Mouse (Mus musculus): Measurements from ENCODE around the gene Cmtm8.

- TF ChIP-seq TCF3 (IDR thresholded peaks at IDR 0.05; ENCODE audit: insufficient read length, low read depth) (no peak), POLR2A (IDR thresholded peaks at IDR 0.05; ENCODE audit: insufficient read length, low read depth) (no peak), POLR2AphosphoS2 (IDR thresholded peaks at IDR 0.05; ENCODE audit: insufficient read length, low read depth) (no peak), MAX (IDR thresholded peaks at IDR 0.05; ENCODE audit: low read depth) (no peak), CEBPB (IDR thresholded peaks at IDR 0.05; ENCODE audit: insufficient read depth, poor library complexity, severe bottlenecking) (no peak), USF1 (IDR thresholded peaks at IDR 0.05; ENCODE audit: low read depth) (no peak), E2F4 (IDR thresholded peaks at IDR 0.05; ENCODE audit: insufficient read depth) (no peak), TCF12 (IDR thresholded peaks at IDR 0.05; ENCODE audit: insufficient read depth, poor library complexity, severe bottlenecking) (no peak), MYOG (IDR thresholded peaks at IDR 0.05; ENCODE audit: control insufficient read depth in 1 of 3, insufficient read depth in 1 of 3, insufficient read length in 2 of 3, low read depth in 2 of 3) (no peak)
Measured at GRCm38 (mm10) chr9:114843634-114844016, 331 bp downstream of the Cmtm8 start.
